Mouse (Mus musculus) heart, adult 11 months (tissue): ENCODE data around the gene Sh2d3c.

Source experiments
- DNase-seq: peaks from one replicate; pipeline ENCODE4 v3.0.0; 2022

The Sh2d3c gene

DNA sequence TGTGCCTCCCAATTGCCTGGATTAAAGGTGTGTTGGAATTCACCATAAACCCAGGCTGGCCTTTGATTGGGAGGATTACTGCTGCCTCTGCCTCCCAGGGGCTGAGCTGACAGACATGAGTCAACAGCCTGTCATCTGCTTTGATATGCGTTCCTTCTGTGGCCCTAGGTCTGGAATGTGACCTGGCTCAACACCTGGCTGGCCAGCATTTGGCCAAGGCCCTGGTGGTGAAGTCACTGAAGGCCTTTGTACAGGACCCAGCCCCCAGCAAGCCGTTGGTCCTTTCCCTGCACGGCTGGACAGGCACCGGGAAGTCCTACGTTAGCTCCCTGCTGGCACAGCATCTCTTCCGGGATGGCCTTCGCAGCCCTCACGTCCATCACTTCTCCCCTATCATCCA lies 37.6 kb downstream of the Sh2d3c start:
- DNase-seq = peak; percentile 94

DNA sequence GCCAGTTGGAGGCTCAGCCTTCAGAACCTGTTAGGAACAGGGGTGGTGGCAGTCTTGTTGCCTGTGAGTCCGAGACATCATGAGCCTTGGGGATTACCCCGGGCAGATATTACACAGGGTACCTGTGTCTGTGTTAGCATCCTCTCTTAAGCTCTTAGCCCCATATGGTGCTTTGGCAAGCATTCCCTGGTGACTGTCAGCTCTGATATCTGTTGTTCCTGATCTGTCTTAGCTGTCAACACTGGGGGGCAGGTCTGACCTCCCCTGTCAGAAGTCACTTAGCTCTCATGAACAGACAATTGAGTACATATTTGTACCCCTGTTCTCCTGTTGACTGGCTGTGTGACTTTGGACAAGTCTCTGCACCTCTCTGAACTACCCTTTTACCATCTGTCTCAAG lies 38.1 kb downstream of the Sh2d3c start:
- DNase-seq = peak; percentile 88

DNA sequence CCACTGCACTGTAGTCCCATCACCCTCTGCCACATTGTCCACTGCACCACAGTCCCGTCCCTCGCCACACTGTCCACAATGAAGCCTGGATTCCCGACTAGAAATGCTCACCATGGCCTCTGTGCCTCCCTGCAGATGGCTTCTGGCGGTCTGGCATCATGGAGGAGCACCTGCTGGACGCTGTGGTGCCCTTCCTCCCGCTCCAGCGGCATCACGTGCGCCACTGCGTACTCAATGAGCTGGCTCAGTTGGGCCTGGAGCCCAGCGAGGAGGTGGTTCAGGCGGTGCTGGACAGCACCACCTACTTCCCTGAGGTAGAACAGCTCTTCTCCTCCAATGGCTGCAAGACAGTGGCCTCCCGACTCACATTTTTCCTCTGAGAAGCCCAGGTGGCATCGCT lies 40.5 kb downstream of the Sh2d3c start:
- no peak for DNase-seq

DNA sequence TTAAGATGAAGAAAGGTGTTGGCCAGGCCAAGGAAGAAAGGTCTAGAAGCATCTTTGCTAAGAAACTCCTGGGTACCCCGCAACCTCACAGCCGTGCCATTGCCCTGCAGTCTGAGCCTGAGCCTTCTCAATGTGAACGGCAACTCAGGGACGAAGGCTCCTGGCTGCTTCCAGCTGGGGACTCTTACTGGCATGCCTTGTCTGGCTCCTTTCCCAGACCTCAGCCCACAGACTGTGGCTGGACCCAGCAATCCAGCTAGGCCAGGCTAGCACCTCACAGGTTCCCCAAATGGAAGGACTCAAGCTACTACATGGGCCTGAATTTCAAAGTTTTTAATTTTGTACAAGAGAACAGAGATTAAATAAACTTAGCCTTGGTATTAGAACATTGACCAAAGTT lies 41.0 kb downstream of the Sh2d3c start:
- DNase-seq = no peak

DNA sequence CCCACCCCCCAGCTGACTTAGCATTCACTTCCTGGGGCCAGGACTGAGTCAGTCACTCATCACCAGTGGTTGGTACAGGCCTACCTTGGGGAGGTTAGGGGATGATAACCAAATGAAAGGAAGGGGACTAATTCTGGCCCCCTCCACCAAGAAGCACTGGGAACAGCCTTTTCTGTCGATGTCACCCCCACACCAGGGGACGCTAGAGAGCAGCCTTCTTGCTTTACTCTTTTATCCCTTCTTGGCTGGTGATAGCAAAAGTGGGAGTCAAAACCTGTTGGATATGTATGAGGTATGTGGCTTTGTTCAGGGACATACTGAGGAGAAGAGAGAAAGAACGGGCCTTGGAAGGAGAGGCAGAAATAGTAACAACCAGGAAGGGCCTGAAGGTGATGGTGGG lies 42.5 kb downstream of the Sh2d3c start:
- DNase-seq = no peak

DNA sequence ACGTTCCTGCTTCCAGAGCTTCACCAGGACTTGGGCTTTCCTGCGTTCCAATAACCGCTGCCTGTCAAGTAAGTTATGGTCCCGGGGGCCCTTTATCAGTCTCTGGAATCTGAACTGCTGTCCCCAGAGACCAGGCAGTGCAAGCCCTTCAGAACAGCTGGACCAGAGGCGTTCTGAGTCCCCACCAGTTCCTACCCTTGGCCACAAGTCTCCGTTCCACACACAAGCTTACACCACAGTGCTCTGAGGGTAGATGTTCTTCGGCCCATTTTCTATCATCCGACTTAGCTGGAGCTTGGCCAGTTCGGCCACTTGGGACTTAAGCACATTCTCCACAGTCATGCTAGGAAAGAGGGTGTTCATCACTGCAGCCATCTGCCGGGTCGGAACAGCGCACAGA lies 46.4 kb downstream of the Sh2d3c start:
- no peak for DNase-seq

DNA sequence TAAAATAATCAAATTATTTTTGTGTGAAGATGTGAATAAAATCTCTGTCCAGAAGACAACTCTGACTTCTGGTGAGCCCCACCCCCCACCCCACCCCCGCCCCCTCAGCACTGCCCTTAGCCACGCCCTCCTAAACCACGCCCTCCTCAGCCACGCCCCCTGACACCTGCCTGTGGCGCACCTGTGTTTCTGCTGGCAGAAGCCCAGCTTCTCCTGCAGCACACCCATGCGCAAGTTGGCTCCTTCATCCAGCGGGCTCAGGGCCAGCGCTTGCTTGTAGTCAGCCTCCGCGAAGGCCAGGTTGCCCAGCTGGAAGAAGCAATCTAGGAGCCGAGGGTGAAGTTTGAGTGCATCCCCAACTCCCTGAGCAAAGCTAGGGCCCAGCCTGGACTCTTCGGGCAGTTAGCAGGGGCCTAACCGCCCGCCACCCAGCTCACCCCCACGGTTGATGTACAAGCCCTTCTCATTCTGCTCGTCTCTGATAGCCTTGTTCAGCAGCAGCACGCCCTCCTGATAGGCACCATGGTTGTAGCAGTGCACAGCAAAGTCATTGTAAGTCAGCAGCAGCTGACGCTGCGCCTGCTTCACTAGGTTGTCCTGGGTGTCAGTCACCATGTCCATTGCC lies 47.9 kb downstream of the Sh2d3c start:
- DNase-seq = no peak

DNA sequence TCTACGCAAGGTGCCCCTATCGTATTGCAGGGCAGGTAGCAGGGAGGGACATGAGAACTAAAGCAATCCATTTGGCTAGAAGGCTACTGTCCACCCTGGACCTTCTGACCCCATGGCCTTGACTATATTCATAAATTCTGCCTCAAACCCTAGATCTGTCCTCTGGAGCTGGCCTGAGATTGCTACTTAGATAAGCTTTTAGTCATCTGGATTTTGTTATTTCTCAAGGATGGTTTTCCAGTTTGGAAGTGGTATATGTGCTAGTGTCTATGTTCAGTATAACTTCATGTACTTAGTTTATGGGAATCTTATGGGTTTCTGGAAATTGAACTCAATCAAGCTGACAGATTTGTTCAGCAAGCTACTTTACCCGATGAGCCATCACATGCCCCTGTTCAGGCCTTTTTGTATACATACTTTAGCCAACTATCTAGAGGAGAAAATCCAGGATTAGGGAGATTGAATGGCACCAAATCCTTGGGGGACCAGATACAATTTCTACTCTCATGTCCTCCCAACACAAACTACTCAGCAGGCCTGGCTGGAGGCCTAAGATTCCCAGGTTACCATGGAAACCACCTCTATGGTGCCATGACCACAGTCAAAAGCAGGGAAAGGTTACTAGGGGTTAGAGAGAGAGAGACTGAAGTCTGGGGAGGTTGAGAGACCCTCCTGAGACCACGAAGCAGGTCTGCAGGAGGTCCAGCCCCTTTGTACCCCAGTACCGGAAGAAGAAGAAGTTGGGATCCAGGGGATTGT lies 48.7 kb downstream of the Sh2d3c start:
- DNase-seq = no peak

DNA sequence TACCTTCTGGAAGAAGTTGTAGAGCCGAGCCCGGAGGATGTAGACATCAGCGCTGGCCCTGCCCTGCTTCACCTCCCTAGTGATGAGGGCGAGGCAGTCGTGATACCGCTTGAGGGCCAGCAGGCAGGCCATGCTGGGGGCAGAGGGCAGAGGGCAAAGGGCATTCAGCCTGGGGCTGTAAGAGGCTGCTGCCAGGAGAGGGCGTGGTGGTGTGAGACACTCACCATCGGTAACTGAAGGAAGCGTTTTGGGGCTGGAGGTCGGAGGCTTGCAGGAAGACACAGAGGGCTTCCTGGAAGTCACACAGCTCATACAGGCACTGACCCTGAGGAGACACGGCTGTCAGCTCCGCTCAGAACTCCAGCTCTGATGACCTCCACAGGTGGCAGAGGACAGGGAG lies 51.0 kb downstream of the Sh2d3c start:
- DNase-seq = no peak

DNA sequence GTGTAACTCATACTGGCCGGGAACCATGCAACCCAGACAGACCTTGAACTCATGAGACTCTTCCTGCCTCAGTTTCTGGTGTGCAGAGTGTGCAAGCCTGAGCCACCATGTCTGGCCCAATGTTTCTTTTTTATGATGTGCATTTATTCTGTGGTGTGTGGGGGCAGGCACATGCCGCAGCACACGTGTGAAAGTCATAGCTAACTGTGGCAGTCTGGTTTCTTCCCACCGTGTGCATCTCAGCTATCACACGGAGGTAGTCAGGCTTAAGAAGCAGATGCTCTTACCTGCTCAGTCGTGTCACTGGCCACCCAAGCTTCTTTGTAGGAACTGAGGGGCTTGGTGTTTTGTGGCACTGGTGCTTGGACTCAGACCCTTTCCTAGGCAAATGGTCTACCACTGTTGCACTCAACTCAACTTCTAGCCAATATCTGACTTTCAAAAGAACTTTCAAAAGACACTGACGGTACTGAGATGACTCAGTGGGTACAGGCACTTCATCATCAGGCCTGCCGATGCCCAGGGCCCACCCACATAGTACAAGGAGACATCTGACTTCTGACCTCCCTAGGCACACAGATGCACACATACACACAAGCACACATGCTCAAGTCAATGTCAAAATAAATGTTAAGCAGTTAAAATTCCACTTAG lies 51.9 kb downstream of the Sh2d3c start:
- DNase-seq = no peak

DNA sequence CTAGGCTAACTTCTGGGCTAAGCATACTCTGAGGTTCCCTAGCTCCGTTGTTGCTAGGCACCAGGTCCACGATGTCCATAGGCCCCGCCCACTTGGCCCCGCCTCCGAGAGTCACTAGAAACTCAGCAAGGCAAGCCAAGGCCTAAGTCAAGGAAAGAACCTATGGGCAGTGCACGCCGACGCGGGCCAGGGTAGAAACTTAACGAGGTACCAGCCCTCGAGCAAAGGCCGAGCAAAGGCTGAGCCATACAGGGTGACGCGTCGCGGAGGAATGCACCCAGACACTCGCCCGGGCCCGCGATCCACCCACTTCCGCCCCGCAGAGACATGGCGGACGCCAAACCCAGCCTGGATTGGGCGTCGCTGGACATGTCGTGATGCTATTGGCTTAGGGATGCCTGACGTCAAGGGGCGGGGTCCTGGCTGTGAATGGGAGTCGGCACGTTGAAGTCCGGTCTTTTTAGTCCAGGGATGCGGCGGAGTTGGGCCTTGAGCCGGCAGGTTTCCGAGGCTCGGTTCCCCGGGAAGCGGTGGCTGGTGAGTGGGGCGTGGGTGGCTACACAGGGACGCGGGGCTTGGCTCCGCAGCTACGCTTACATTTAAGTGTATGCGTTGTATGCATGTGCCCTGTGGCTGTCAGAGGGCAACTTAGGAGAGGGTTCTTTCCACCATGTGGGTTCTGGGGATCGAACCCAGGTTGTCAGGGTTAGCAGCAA lies 54.7 kb downstream of the Sh2d3c start, which contains the start of the genes Ttc16 and Ptrh1:
Ttc16 (minus strand) TSS at position 275 of the 716 bp plus-strand sequence.
Ptrh1 (plus strand) TSS at position 428 of the 716 bp plus-strand sequence.
- DNase-seq = peak; percentile 100

DNA sequence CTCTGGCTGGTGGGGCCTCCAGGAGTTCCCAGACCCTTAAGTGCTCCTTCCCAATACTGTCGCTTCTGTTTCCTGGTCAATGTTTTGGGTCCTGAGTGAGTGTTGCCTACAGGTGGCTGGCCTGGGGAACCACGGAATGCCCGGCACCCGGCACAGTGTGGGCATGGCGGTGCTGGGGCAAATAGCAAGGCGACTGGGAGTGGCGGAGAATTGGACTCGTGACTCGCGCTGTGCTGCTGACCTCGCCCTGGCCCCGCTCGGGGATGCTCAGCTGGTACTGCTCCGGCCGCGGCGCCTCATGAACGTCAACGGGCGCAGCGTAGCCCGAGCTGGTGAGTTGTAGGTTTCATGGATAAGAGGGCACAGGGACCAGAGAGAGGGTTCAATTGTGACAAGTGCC lies 55.3 kb downstream of the Sh2d3c start:
- peak; percentile 95 for DNase-seq

DNA sequence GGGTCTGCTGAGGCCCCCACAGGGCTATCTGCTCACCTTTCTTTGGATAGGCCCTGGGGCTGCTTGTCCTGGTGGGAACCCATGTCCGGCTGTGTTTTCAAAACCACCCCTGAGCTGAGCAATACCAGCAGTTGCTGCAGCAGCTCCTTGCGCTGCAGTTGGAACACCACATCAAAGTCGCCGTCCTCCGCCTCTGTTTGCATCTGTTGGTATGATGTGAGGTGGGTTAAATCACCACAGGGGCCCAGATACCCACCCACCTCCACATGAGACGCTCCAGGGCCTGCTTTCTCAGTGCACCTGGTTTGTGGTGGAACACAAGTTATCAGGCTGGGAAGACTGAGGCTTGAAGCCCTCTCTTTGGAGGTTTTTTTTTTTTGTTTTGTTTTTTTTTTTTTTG lies 57.2 kb downstream of the Sh2d3c start:
- DNase-seq = no peak

DNA sequence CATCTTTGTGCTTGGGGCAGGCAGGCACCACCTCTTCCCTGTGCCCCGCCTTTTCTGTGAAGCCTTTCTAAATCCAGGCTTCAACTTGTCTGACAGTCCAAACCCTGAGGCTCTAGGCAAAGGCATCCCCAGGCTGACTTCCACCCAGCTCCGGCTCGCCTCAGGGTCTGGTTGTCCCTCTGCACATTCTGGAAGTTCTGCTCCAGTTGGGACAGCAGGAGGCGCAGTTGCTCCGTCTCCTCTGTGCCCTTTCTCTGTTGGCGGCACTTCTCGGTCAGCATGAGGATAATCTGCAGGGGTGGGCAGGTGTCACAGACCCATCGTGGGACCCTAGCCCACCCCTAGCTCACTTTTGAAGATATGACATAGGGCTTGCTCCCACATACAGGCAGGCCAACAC lies 58.3 kb downstream of the Sh2d3c start:
- peak; percentile 94 for DNase-seq

DNA sequence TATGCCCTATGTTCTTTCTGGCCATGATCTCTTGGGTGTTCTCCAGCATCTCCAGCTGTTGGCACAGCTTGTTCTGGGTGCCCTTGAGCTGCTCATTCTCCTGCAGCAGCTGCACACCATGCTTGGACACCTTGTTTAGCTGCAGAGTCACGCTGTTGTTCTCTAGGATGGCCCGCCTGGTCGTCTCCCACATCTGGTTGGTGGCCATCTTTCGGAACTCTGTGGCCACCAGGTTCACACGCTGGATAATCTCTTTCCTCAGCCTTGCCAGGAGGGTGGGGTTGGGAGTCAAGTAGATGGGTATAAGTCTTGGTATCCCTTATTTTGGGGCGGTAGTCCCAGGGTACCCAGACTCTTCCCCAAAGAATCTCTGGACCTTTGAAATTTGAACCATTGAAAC lies 58.9 kb downstream of the Sh2d3c start:
- peak; percentile 88 for DNase-seq

DNA sequence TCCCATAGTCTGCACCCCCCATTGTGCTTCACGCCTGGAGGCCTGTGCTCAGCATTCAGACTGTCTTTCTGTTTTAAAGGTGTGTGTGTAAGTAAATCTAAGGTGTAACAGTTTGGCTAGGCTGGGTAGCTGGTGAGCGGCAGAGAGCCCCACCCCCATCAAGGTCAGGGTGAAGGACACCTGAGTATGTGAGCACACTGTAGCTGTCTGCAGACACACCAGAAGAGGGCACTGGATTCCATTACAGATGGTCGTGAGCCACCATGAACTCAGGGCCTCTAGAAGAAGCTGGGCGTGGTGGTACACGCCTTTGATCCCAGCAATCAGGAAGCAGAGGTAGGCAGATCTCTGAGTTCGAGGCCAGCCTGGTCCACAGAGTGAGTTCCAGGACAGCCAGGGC lies 60.9 kb downstream of the Sh2d3c start:
- no peak for DNase-seq

DNA sequence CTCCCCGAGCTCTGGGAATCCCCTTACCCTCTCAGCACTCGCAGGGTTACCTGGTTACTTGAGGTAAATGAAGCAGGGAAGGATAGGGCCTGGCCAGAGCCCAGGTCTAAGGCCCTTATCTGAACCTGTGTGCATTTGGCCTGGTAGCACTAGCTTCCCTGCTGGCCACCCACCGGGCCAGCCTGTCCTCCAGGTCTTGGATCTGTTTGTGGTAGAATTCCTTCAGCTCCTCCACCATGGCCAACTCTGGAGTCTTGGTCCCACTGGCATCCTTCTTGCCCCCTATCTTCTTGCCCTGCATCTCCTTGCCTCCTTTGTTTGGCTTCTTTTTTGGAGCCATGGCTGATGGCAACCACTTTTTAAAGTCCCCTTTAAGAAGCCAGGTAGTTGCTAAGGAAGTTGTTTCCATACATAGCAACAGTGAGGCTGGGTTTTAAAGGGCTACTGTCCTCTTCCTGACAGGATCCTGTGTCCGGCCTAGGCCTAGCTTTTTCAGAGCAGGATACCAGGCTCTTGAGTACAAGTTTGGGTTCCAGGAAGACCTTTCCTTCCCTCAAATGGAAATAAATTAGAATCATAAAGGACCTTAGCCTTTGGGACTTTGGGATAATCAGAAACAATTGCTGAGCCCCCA lies 63.3 kb downstream of the Sh2d3c start, which contains the start of gene Cfap157:
Cfap157 (minus strand) TSS at position 381 of the 634 bp plus-strand sequence.
- peak; percentile 93 for DNase-seq

DNA sequence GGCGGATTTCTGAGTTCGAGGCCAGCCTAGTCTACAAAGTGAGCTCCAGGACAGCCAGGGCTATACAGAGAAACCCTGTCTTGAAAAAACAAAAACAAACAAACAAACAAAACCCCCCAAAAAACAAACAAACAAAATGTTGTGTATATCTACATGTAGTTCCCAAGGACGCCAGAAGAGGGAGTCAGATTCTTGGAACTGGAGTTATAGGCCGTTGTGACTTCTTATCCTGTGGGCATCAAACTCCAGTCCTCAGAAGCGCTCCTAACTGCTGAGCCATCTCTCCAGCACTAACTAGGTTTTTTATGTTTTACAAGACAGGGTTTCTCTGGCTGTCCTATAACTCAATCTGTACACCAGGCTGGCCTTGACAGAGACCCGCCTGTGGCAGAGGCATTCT lies 66.3 kb downstream of the Sh2d3c start:
- DNase-seq = no peak

DNA sequence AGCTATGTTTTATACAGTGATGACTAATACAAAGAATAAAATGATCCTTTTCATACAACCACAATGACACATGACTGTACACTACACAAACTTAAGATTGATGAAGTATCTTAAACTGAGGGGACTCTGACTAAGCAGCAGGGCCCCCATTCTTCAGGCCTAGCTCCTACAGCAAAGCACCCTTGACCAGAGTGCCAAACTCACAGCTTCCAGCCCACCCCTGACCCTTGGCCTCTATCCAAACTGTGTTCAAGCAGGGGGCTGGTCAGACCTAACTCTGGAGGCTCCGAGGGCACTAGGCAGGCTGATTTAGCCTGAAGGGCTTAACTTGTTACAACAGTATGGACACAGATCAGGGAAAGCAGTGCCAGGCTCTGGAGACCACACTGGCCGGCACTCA lies 67.7 kb downstream of the Sh2d3c start:
- no peak for DNase-seq

DNA sequence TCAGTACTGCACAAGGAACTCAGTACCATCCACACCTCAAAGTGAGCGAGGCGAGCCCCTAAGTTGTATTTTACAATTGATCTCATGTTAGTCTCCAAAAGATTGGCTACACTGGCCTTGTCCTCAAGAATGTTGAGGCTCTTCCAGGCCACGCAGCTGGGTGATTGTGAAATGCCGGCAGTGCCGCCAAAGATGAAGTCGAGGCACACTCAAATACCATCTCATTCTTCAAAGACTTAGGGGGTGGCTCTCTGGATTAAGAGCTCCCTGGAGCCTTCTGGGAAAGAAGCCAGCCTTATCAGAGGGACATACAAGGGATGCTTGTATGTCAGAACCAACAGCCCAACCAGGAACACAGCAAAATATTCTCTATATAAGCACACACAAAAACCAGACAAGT lies 70.4 kb downstream of the Sh2d3c start:
- DNase-seq = peak; percentile 98

DNA sequence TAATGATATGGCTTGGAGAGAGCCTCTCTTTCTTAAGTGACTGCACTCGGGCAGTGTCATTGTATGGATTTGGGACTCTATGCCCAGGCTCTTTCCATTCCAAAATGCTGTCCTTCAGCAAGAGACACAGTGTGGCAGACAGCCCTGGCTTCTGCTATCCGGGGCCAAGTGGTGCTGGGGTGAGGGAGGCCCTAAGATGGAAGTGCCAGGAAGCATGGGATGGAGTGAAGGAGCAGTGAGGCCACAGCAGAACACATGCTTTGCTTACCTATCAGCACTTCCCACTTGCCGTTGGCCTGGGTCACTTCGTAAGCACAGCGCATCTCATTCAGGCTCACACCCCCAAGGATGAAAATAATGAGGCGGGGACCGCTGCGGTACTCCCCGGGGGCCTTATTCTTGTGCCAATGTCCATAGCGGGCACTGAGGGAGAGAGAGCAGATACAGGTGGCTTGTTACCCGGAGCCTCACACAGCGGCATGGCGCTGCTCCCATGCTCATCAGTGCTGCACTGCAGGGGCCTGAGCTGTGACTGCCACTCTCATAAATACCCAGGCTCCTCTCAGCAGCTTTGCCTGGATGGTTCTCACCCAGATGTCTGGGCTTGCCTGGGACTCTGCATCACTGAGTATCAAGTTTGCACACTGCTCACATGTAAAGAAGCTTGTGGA lies 75.0 kb downstream of the Sh2d3c start:
- DNase-seq = no peak

DNA sequence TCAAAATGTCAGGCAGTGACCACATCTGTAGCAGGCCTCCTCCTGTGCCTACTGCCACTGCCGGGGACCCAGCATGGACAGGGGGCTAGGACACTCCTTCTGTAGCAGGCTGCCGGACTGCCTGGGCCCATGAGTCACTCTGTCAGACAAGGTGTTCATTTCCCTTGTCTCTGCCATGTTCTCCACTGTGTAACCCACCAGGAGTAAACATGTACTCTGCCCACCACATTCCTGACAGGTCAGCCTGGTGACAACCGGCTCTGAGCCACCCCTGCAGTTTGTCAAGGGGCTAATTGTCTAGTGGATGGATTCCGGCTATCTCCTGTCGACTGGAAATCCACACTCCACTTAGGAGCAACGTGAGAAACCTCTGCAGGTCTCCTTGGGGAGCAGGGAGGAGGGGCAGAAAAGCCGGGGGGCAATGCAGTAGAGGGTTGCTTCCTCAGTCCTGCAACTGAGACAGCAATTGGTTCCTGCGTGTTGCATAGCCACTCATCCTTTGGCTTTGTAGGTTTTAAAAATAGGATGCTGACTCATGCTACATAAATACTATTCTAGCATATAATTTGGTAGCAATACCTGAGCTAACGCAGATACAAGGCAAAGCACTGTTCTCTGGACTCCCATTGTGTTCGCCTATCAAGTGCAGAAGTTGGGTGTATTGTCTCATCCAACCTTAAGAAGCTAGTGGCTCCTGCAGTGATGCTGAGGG lies 77.6 kb downstream of the Sh2d3c start:
- DNase-seq = no peak
